In genomic region chr6:38432457-38432856, GRCm38 (mm10) we compare ENCODE assay signal across 8 mouse cellular contexts. TPM values are rescaled to one million over a fixed set of nuclear protein-coding genes. Genes with fewer than 3 reads are reported as not detected.
DNase-seq lines count a peak whose midpoint lies in the region; ATAC-seq and TF ChIP-seq lines count a peak whose summit lies in the region.
"Not testable (repeated sequence)": the region's sequence is repeated elsewhere in the genome, so short reads cannot be mapped to it uniquely, and the experiment has no call there.

No protein-coding gene starts in this region.

- not testable (repeated sequence) for TF ChIP-seq EP300 in stomach, postnatal 0 days (optimal IDR thresholded peaks at IDR 0.05)

- not testable (repeated sequence) for H3K27ac ChIP-seq in forebrain, embryonic 10.5 days; heart, embryonic 16.5 days (ENCODE audit: low read length); kidney, embryonic 14.5 days (ENCODE audit: low read depth, low read length); midbrain, embryonic 12.5 days (replicated peaks); stomach, postnatal 0 days (replicated peaks)
- H3K27ac ChIP-seq in liver, embryonic 12.5 days, result peak overlapping the region; percentile 97; the same call in 1 of the 2 replicates

- DNase-seq in B cell, adult 2 months, result peak; percentile 8
- peak; percentile 34 for DNase-seq in cerebellum, adult 11-12 months
- DNase-seq in forebrain, embryonic 10.5 days (ENCODE audit: extremely low spot score, low spot score), result not testable (repeated sequence)
- DNase-seq in stomach, postnatal 0 days (ENCODE audit: low spot score), result peak; percentile 13

- not testable (repeated sequence) for H3K36me3 ChIP-seq in forebrain, embryonic 10.5 days (replicated peaks); heart, embryonic 16.5 days (ENCODE audit: control insufficient read depth, insufficient read depth); kidney, embryonic 14.5 days (ENCODE audit: control insufficient read depth, insufficient read depth, low read length); liver, embryonic 12.5 days; midbrain, embryonic 12.5 days; stomach, postnatal 0 days (ENCODE audit: control insufficient read depth, insufficient read depth, low read length)

- not testable (repeated sequence) for TF ChIP-seq CTCF in stomach, postnatal 0 days (IDR thresholded peaks at IDR 0.05; ENCODE audit: low read depth)

- H3K4me2 ChIP-seq in heart, embryonic 16.5 days (ENCODE audit: low read depth, low read length), result peak overlapping the region; percentile 97
- H3K4me2 ChIP-seq in kidney, embryonic 14.5 days (replicated peaks; ENCODE audit: low read depth, low read length), result peak overlapping the region; percentile 77
- H3K4me2 ChIP-seq in liver, embryonic 12.5 days, result peak overlapping the region; percentile 88
- H3K4me2 ChIP-seq in midbrain, embryonic 12.5 days (replicated peaks), result peak overlapping the region; percentile 86
- peak overlapping the region; percentile 70 for H3K4me2 ChIP-seq in stomach, postnatal 0 days (replicated peaks; ENCODE audit: low read depth)

- not testable (repeated sequence) for ATAC-seq in heart, embryonic 16.5 days (replicated peaks; ENCODE audit: extremely low read depth, insufficient read depth, low FRiP score); kidney, embryonic 14.5 days (ENCODE audit: low FRiP score, low TSS enrichment); liver, embryonic 12.5 days; midbrain, embryonic 12.5 days (ENCODE audit: low FRiP score, low read depth); stomach, postnatal 0 days (ENCODE audit: low FRiP score, low TSS enrichment)

- peak overlapping the region; percentile 98 for H3K4me3 ChIP-seq in forebrain, embryonic 10.5 days
- peak overlapping the region; percentile 98 for H3K4me3 ChIP-seq in heart, embryonic 16.5 days (ENCODE audit: low read length)
- peak overlapping the region; percentile 97; the same call in 1 of the 2 replicates for H3K4me3 ChIP-seq in kidney, embryonic 14.5 days (ENCODE audit: low read length)
- H3K4me3 ChIP-seq in liver, embryonic 12.5 days, result peak overlapping the region; percentile 99
- H3K4me3 ChIP-seq in midbrain, embryonic 12.5 days; stomach, postnatal 0 days (ENCODE audit: low read depth, low read length): not testable (repeated sequence)

- not testable (repeated sequence) for H3K9me3 ChIP-seq in forebrain, embryonic 10.5 days; heart, embryonic 16.5 days (replicated peaks; ENCODE audit: control insufficient read depth, low read length); kidney, embryonic 14.5 days (ENCODE audit: control insufficient read depth, low read length); liver, embryonic 12.5 days (replicated peaks); midbrain, embryonic 12.5 days; stomach, postnatal 0 days (ENCODE audit: control insufficient read depth, low read length)

- H3K9ac ChIP-seq in heart, embryonic 16.5 days (ENCODE audit: low read length); kidney, embryonic 14.5 days (ENCODE audit: low read depth, low read length); midbrain, embryonic 12.5 days (replicated peaks); stomach, postnatal 0 days (ENCODE audit: low read length): not testable (repeated sequence)
- H3K9ac ChIP-seq in liver, embryonic 12.5 days, result peak overlapping the region; percentile 97; the same call in 1 of the 2 replicates

- WGBS in forebrain, embryonic 10.5 days, result 83% methylated on average over 5 of the region's 5 CpGs
- WGBS in heart, embryonic 16.5 days, result 70% methylated on average over 5 of the region's 5 CpGs
- 78% methylated on average over 5 of the region's 5 CpGs for WGBS in kidney, embryonic 14.5 days
- WGBS in liver, embryonic 12.5 days (ENCODE audit: insufficient replicate concordance), result 68% methylated on average over 5 of the region's 5 CpGs
- 81% methylated on average over 5 of the region's 5 CpGs for WGBS in midbrain, embryonic 12.5 days
- WGBS in stomach, postnatal 0 days, result 72% methylated on average over 5 of the region's 5 CpGs

- not testable (repeated sequence) for H3K27me3 ChIP-seq in forebrain, embryonic 10.5 days (ENCODE audit: poor library complexity, severe bottlenecking); heart, embryonic 16.5 days (ENCODE audit: control insufficient read depth, insufficient read depth, low read length); kidney, embryonic 14.5 days (ENCODE audit: control insufficient read depth, insufficient read depth, low read length); liver, embryonic 12.5 days (replicated peaks); midbrain, embryonic 12.5 days; stomach, postnatal 0 days (ENCODE audit: control insufficient read depth, insufficient read depth, low read length)

- H3K4me1 ChIP-seq in forebrain, embryonic 10.5 days, result peaks cover 22% of the 10 kb centered on the region
- H3K4me1 ChIP-seq in heart, embryonic 16.5 days (ENCODE audit: control insufficient read depth, insufficient read depth, low read length), result peaks cover 14% of the 10 kb centered on the region
- H3K4me1 ChIP-seq in kidney, embryonic 14.5 days (ENCODE audit: control insufficient read depth, insufficient read depth, low read length); midbrain, embryonic 12.5 days; stomach, postnatal 0 days (replicated peaks; ENCODE audit: control insufficient read depth, insufficient read depth): not testable (repeated sequence)
- peaks cover 21% of the 10 kb centered on the region for H3K4me1 ChIP-seq in liver, embryonic 12.5 days

RNA-seq across cellular contexts. Expression of gene Ubn2, which starts 1.3 kb away (rescaled TPM):
- 13.1 and 15.3 TPM in 2 replicates for polyA plus RNA-seq in forebrain, embryonic 10.5 days (2016; fragmentation: Nextera tagmentation; extraction: Ambion mirVana)
- 8.3 and 8.9 TPM in 2 replicates for polyA plus RNA-seq in heart, embryonic 16.5 days (2015; fragmentation: Nextera tagmentation; extraction: Ambion mirVana)
- 16.2 and 19.9 TPM in 2 replicates for polyA plus RNA-seq in kidney, embryonic 14.5 days (2014; fragmentation: Nextera tagmentation; extraction: Ambion mirVana)
- 9.2 and 10.1 TPM in 2 replicates for polyA plus RNA-seq in liver, embryonic 12.5 days (2016; fragmentation: Nextera tagmentation; extraction: Ambion mirVana)
- 25.3 and 26.4 TPM in 2 replicates for polyA plus RNA-seq in midbrain, embryonic 12.5 days (2016; fragmentation: Nextera tagmentation; extraction: Ambion mirVana)
- polyA plus RNA-seq in stomach, postnatal 0 days (2015; fragmentation: Nextera tagmentation; extraction: Ambion mirVana), result 5.3 and 6.7 TPM in 2 replicates

RNA-seq across cellular contexts. Expression of gene Ttc26, which starts 51.2 kb away (rescaled TPM):
- polyA plus RNA-seq in forebrain, embryonic 10.5 days (2016; fragmentation: Nextera tagmentation; extraction: Ambion mirVana), result 15.2 and 17.0 TPM in 2 replicates
- polyA plus RNA-seq in heart, embryonic 16.5 days (2015; fragmentation: Nextera tagmentation; extraction: Ambion mirVana), result 2.6 and 2.8 TPM in 2 replicates
- 5.1 and 10.9 TPM in 2 replicates for polyA plus RNA-seq in kidney, embryonic 14.5 days (2014; fragmentation: Nextera tagmentation; extraction: Ambion mirVana)
- polyA plus RNA-seq in liver, embryonic 12.5 days (2016; fragmentation: Nextera tagmentation; extraction: Ambion mirVana), result 1.5 and 1.6 TPM in 2 replicates
- polyA plus RNA-seq in midbrain, embryonic 12.5 days (2016; fragmentation: Nextera tagmentation; extraction: Ambion mirVana), result 12.4 and 14.6 TPM in 2 replicates
- 1.5 TPM in 2 replicates for polyA plus RNA-seq in stomach, postnatal 0 days (2015; fragmentation: Nextera tagmentation; extraction: Ambion mirVana)
